Mouse (Mus musculus): ENCODE data around the gene Gm11437. TPM values are rescaled to one million over a fixed set of nuclear protein-coding genes. Genes with fewer than 3 reads are reported as not detected.

The Gm11437 gene
- total RNA-seq, 2 experiments from 2014 or later = not detected

DNA sequence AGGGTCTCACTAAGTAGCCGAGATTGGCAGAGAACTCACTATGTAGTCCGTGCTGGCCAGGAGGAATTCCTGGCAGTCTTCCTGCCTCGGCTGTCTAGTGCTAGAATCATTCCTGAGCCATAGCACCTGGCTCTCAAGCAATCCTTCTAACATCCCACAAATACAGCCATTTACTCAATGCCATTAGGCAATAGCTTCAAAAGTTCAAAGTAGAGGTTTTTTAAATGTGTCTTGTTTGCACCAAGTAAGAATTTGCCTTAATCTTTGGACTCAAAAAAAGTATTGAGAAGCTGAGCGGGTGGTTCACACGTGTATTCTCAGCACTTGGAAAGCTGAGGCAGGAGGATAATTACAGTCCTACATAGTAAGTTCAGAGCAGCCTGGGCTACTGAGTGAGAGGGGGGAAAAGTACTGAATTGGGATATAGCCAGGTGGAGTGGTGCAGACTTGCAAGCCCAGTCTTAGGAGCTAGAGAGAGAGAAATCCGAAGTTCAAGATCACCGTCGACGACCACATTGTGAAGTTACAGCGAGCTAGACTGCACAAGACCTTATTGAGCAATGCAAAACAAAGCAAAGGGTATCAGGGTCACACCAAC lies 22.0 kb downstream of the Gm11437 start:
- DNase-seq (ENCODE audit: low spot score in 2 of 2) = no peak

DNA sequence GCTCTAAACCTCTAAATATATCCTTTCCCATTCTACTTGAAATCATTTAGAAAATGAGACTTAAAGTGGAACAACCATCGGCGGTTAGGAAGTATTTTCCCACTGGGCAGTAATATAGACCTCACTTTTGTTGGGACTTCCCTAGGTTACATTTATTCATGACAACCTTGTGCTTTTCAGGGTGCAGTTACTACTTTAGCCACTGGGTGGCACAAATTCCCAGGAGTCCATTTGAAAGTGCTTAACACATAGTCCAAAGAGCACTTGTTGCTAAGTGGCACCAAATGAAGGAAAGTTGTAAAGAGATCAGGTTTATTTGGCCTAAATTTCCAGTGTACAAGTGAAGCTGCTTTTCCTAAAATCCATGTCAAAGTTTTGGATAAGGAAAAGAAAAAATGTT lies 25.5 kb downstream of the Gm11437 start:
- peak; percentile 37 to 66 for DNase-seq (ENCODE audit: low spot score in 2 of 2)

DNA sequence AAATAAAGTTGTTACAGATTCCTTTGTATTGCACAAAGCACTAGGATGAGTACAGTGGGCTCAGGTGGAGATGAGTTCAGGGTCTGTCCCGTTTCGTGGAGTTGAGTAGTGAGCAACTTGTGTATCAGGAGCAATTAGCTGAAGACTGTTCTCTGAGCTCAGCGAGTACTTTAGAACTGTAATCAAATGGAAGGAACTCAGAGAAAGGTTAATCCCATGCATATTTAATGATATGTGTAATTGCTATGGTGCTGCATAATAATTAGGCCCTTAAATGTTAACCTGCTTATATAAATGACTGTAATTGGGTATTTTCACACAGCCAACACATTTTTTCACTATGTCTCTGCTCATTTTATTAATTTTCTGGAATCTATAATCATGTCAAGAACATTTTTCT lies 30.8 kb downstream of the Gm11437 start:
- DNase-seq (ENCODE audit: low spot score in 2 of 2) = no peak

DNA sequence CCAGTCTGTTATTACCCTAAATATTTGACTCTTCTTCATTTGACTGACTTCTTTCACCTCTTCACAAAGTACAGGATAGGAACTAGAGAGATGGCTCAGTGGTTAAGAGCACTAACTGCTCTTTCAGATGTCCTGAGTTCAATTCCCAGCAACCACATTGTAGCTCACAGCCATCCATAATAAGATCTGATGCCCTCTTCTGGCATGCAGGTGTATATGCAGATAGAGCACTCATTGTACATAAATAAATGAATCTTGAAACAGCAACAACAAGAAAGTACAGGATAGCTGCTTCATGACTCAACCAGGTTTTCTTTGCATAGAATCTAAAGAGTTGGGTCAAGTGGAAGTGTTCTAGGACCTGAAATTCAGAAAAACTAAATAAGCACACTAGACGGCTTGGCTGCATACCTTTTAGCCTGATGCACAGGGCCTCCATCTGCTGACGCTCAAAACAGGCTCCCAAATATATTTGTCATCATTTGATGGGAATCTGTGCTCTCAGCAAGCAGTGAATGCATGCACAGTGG lies 32.9 kb downstream of the Gm11437 start:
- DNase-seq (ENCODE audit: low spot score in 2 of 2) = no peak

DNA sequence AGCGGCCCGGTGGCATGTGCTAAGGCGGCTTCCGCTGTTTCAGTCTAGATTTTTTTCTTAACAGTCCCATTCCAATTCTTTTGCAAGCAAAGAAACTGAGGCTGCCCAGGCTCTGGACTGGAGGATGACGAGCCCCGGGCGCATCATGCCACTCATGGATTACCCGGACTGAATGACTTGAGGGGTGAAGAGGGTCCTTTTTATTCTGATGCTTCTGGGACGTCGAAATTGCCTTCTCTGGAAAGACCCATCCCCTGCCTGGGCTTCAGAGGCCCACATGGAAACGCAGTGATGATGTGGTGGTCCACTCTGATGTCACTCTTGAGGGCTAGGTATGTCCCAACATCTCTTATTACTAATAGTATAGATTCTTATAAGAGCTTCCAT lies 37.5 kb downstream of the Gm11437 start:
- no peak for DNase-seq (ENCODE audit: low spot score in 2 of 2)

DNA sequence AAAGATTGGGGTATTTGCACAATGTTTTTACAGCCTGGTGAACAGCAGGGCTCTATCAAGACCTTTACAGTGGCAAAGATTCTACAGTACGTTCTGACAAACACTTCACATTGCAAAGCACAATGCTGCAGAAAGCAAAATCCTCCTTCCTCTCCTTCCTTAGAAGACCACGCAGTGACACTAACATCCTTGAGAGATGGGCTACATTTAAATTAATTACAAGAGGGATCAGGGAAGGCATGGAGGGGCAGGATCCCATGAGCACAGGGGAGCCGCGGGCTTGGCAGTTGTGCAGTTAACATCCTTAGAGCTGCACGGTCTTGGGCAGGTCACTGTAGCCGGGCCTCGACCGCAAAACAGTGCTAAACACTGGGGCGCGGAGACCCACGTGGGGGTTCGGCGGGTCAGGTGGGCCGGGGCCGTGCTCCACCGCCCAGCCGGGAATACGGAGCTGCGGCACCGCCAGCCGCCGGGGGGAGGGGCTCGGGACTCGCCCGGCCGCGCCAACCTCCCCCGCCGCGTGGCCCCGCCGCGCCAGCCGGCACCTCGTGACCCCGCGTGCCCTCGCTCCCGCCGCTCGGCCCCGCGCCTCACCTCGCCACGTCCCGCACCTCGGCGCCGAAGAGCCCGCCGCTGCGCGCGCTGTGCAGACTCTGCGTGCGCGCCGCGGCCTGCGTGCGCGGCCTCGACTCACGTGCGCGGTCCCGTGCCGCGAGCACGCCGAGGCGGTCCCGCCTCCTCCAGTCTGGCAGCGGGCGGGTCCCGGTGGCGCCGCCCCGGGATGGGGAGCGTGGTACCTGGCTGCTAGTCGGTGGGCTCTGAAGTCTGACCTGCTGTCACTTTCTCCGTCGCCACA lies 38.1 kb downstream of the Gm11437 start, which contains the start of the genes Tada2a and Acaca:
TSS of gene Tada2a (minus strand) at position 658 of the 856 bp plus-strand sequence.
TSS of gene Acaca (plus strand) at position 730 of the 856 bp plus-strand sequence.
- peak; percentile 72 to 82 for DNase-seq (ENCODE audit: low spot score in 2 of 2)

DNA sequence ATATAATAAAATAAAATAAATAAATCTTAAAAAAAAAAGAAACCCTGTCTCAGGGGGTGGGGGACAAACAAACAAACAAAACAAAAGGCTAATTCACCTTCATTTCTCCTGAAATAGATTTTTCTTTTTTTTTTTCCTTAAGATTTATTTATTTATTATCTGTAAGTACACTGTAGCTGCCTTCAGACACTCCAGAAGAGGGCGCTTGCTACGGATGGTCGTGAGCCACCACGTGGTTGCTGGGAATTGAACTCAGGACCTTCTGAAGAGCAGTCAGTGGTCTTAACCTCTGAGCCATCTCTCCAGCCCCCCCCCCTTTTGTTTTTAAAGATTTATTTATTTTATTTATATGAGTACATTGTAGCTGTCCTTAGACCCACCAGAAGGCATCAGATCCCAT lies 39.3 kb downstream of the Gm11437 start:
- DNase-seq (ENCODE audit: low spot score in 2 of 2) = no peak

DNA sequence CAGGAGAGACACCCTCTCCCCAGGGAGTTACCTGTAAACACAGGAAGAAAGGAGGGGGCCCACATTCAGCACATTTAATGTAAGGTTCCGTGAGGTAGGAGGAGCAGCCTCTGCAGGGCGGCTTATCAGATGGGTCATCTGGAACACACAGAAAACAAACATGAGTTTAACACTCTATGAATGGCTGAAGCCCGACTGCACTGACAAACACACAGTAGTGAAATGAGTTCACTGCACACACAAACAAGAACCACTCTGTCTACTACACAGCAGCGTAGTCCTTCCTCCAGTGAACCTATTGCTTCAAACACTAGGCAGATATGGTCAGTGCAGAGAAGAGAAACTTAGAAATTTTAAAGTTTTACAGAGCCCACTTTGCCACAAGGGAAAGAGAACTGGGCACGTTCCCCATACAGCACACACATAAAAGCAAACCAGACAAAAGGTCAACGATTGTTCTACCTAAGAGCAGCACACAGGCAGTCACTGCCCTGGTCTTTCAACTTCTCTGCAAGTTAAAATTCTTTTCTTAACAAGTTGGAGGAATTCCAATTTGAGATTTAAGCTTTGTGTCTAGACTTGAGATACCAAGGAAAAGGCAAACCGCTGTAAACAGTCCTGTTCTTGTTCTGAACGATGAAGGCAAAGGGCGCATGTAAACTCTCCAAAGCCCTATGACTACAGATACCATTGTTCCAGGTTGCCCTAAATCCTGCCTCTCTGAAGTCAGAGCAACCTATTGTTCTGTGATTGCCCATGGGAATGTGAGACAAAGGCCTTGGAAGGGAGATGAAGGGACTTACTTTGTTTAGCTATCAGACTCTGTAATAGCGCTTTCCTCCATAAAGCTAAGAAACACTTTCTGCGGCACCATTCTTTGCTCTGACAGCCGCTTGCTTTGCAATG lies 46.0 kb downstream of the Gm11437 start:
- DNase-seq (ENCODE audit: low spot score in 2 of 2) = no peak

DNA sequence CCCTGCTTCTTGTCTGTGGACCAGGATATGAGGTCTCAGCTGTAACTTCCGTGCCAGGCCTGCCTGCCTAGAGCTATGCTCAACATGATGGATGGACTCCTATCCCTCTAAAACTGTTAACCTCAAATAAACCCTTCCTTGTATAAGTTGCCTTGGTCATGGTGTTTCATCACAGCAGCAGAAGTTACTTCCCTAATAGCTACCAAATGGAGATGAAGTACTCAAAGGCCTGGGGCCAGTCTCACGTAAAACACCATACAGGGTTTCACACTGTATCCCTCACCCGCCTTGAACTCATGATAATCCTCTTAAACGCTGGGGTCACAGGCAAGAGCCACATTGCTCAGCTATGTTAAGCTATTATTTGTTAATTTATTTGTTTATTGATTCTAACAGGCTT lies 49.8 kb downstream of the Gm11437 start:
- DNase-seq (ENCODE audit: low spot score in 2 of 2) = no peak

DNA sequence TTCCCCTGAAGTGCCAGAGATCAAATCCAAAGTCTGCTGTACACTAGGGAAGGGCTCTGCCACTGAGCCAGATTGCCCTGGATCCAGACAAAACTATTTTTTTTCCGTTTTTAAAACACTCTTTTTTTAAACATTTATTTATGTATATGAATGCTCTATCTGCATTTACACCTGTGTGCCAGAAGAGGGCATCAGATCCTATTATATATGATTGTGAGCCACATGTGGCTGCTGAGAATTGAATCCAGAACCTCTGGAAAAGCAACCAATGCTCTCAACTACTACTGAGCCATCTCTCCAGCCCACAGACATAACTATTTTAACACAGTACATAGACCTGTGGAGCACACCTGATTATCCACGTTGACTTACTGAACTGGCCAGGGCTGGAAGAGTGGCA lies 51.1 kb downstream of the Gm11437 start:
- no peak for DNase-seq (ENCODE audit: low spot score in 2 of 2)

DNA sequence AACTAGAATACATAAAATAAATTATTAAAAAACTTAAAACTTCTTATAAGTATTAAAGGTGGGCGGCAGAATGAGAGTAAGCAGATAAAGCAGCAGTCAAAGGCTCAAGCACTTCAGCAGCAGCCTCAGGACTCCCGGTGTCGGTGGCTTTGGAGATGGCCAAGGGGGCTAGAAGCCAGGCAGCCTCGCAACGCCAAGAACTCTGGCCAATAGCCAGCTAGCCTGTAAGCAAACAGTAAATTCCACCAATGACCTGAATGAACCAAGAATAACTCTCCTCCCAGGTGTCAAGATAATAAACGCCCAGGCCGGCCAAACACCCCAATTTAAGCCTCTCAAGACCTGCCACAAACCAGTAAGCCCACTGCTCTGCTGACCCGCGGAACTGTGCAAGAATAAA lies 51.6 kb downstream of the Gm11437 start:
- no peak for DNase-seq (ENCODE audit: low spot score in 2 of 2)

DNA sequence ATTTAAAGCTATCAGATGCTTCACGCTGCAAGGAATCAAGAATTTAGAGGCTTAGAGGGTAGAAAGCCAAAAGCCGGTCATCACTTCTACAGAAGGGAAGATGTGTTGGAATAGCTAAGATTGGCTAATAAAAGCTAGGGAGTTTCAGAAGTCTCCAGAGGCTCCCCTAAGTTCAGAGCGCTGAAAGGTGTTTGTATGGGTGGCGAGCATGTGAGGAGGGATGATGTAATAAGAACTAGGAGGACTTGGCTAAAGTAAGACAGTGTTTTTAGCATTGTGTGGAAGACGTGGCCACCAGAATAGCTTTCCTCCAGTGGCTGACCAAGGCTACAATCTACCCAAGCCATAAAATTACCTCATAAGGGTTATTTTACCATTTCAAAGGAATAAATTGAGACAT lies 53.7 kb downstream of the Gm11437 start:
- no peak for DNase-seq (ENCODE audit: low spot score in 2 of 2)

DNA sequence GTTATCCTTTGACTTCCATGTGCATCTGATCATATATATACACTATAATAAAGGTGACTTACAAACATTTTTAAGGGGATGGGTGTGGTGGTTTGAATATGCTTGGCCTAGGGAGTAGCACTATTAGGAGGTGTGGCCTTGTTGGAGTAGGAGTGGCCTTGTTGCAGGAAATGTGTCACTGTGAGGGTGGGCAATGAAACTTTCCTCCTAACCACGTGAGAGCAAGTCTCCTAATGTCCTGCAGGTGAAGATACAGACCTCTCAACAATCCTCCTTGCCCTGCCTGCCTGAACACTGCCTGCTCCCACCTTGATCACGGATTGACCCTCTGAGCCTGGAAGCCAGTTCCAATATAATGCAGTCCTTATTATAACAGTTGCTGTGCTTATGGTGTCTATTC lies 60.1 kb downstream of the Gm11437 start:
- DNase-seq (ENCODE audit: low spot score in 2 of 2) = no peak

DNA sequence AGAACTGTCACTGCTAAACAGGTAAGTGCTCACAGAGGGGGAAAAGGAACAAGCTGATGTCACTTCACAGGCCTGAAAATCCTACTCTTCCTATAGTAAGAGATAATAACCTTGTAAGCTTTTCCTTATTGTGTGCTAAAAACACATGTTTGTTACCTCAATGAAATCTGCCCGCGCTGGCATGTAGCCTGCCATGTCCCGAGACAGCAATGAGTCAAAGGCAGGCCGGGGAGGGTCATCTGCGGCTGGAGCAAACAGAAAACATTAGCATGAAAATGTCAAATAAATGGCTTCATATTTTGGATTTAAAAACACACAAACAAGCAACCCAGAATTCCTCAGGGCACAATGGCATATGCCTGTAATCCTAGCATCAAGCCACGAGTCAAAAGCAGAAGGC lies 63.2 kb downstream of the Gm11437 start:
- DNase-seq (ENCODE audit: low spot score in 2 of 2) = no peak

DNA sequence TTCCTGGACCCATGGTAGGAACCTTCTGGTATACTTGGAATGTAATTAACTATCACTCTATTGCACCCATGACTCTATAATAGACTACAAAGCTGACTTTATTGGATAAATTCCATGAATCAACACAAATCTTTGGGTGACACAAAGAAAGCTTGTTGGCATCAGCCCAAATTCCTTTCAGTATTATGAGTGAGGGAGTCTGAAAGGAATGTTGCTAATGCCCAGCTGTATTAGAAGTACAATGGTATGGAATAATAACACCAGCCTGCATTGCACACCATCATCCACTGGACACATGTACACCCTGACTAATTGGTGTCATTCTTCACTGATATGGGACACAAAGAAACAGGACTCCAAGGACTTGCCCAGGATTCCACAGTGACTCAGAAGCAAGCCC lies 66.1 kb downstream of the Gm11437 start:
- DNase-seq (ENCODE audit: low spot score in 2 of 2) = no peak

Other genes starting within 250 kb of the Gm11437 start
- gene Ddx52, start 225.4 kb downstream of the Gm11437 start, total RNA-seq (2021) = 10 to 100 TPM; 10.3 to 12.7 TPM
- gene Synrg, start 203.0 kb downstream of the Gm11437 start, total RNA-seq (2021) = 10 to 100 TPM; 57.3 to 59.0 TPM
- 10 to 100 TPM; 22.5 to 22.9 TPM for gene Dusp14, start 98.2 kb downstream of the Gm11437 start, total RNA-seq (2021)
- 10 to 100 TPM; 29.7 to 30.3 TPM for gene Tada2a, start 37.9 kb downstream of the Gm11437 start, total RNA-seq (2021)
- gene Acaca, start 37.8 kb downstream of the Gm11437 start, total RNA-seq (2021) = 10 to 100 TPM; 87.4 to 91.5 TPM

Data from layer of hippocampus, postnatal 14 days (tissue).